Mouse (Mus musculus): ENCODE data around the gene Gm17455. TPM values are rescaled to one million over a fixed set of nuclear protein-coding genes. Genes with fewer than 3 reads are reported as not detected.

Gm17455 gene
- total and polyA plus RNA-seq, 3 experiments = 0.12 TPM; not detected in 2

DNA sequence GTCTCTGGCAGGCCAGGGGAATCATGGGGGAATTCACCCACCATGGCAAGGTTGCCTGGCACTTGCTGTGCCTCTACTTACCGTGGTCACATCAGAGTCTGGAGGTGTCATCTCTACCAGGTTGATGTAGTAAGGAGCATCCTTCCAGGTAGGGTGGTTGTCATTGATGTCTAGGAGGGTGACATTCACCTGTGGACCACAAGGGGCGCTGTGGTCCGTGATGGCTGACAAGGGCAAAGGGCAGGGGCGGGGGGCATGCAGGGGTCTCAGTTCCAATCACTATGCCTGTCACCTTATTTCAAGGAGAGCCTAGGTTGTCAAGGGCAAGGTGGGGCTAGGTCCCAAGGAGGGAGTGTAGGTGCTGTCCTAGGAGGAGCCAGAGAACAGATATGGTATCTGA is 20.1 kb downstream of the Gm17455 start:
- DNase-seq = no peak

GRCm38 (mm10) chr10:60422756-60423155 is 23.2 kb downstream of the Gm17455 start:
- DNase-seq = no peak

- DNase-seq = no peak
Observed at GRCm38 (mm10) chr10:60430001-60430400, 30.5 kb downstream of the Gm17455 start.

DNA sequence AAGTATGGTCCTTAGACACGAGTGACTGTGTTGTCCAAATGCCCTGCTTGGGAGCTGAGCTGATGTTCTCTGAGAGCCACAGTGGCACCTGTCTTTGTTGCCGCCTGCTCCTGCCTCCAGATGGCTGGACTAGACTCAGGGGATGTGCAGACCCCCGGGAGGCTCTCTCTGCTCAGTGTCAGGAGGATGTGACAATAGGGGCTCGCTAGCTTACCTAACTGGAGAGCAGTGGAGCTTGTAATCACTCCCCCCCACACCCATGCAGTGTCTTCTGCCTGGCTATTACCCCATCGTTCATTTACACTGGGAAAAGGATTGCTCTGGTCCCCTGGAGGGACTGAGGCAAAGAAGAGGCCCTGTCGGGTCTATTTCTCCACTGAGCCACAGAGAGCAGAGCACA is 31.1 kb downstream of the Gm17455 start:
- DNase-seq = no peak

DNA sequence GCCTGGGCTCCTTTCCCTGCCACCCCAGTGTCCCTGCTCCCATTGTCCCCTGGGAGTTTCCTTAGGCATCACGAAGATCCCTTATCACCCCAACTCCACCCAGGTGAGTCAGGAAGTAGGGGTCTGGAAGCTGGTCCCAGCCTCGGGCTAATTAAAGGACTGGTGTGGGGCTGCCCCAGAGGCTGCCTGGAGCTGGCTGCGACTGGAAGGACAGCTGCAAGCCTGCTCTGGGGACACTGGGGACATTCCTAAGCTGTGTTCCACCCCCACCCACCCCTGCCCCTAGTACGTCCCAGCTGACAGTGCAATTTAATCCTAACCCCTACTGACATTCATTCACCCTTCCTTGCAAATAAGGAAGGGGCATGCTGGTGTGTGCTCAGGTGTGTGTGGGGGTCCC is 33.2 kb downstream of the Gm17455 start:
- no peak for DNase-seq

- no peak for DNase-seq
Observed at GRCm38 (mm10) chr10:60442321-60442720, 42.8 kb downstream of the Gm17455 start.

GRCm38 (mm10) chr10:60443078-60443477 is 43.6 kb downstream of the Gm17455 start:
- DNase-seq = no peak

DNA sequence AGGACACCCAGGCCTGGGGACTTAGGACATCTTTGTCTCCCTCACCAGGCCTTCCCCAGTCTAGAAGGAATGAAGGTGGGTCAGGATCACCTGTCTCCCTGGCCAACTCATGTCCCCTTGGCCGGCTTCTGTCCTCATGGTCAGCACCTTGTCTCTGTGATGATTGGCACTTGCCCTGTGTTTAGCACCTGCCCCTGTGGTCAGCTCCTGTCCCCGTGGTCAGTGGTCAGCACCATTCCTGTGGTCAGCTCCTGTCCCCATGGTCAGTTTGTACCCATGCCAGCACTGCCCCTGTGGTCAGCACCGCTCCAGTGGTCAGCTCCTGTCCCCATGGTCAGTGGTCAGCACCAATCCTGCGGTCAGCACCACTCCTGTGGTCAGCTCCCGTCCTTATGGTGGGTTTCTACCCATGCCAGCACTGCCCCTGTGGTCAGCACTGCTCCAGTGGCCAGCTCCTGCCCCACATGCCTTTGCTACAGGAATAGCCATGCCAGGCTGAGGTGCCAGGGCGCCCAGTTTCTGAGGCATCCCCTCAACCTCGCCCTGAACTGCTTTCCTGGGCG is 45.6 kb downstream of the Gm17455 start:
- DNase-seq = peak; percentile 8

DNA sequence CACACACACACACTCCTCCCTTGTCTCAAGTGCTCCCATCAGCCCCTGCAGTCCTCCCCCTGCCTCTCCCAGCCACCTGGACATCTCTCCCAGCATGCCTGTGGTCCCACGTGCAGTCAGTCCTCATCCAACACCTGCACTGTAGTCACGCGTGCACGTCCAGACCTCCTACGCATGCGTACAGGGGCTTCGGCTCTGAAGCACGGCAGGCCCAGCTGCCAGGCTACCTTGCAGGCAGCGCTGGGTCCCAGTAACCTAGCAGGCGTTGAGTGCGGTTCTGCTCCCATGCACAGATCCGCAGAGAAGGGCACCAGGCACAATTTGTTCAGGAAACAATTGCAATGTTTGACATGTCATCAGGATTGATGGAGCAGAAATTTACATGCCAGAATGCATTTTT is 47.7 kb downstream of the Gm17455 start:
- DNase-seq = no peak

Other genes starting within 250 kb of the Gm17455 start
- under 1 TPM; 0.37 to 0.79 TPM for gene Chst3, start 180.5 kb upstream of the Gm17455 start, total RNA-seq (2021)
- 1.7 TPM in 2 replicates for gene Chst3, start 180.5 kb upstream of the Gm17455 start, polyA plus RNA-seq (2012; rRNA removed)
- gene Psap, start 122.1 kb upstream of the Gm17455 start, total RNA-seq (2021) = 1,000 to 10,000 TPM; 1,081 to 1,299 TPM
- 1,236 and 1,342 TPM in 2 replicates for gene Psap, start 122.1 kb upstream of the Gm17455 start, polyA plus RNA-seq (2012; rRNA removed)
- gene Vsir, start 52.9 kb upstream of the Gm17455 start, total RNA-seq (2021) = 10 to 100 TPM; 19.2 to 20.2 TPM
- gene Vsir, start 52.9 kb upstream of the Gm17455 start, polyA plus RNA-seq (2012; rRNA removed) = 25.1 and 27.7 TPM in 2 replicates

All from adrenal gland, adult 2 months (tissue).